Mouse (Mus musculus) limb, embryonic 11.5 days (tissue): Measurements from ENCODE around the gene Psg19. TPM values are rescaled to one million over a fixed set of nuclear protein-coding genes. Genes with fewer than 3 reads are reported as not detected.

ENCODE experiments used
- ATAC-seq: fragments of 200-750 bp; cut with Nextera tagmentation; 2 replicates; pipeline ENCODE4 v1.8.0; 2017; ENCODE audit warnings: low read depth; ENCODE audit not compliant: insufficient number of reproducible peaks, low FRiP score, low TSS enrichment
- DNase-seq: peaks from one replicate; pipeline ENCODE4 v3.0.0-alpha.2; 2015; ENCODE audit warnings: low spot score
- H3K27ac ChIP-seq: fragments of 300-500 bp; sonication (generic); replicated peaks from 2 replicates; pipeline ENCODE4 v1.5.1; 2014; ENCODE audit warnings: low read depth, mild to moderate bottlenecking, low read length
- H3K27me3 ChIP-seq: fragments of 300-500 bp; sonication (generic); 2 replicates; pipeline ENCODE4 v1.6.1; 2014; ENCODE audit warnings: mild to moderate bottlenecking, low read length, mixed read lengths; ENCODE audit not compliant: control insufficient read depth, insufficient read depth
- H3K36me3 ChIP-seq: fragments of 300-500 bp; sonication (generic); 2 replicates; pipeline ENCODE4 v1.6.1; 2014; ENCODE audit warnings: mild to moderate bottlenecking, low read length, moderate library complexity, mixed read lengths; ENCODE audit not compliant: control insufficient read depth, insufficient read depth
- H3K4me1 ChIP-seq: fragments of 300-500 bp; sonication (generic); 2 replicates; pipeline ENCODE4 v1.6.1; 2014; ENCODE audit warnings: low read length, mixed read lengths; ENCODE audit not compliant: control insufficient read depth, insufficient read depth
- H3K4me2 ChIP-seq: fragments of 300-500 bp; sonication (generic); 2 replicates; pipeline ENCODE4 v1.6.1; 2014; ENCODE audit warnings: low read depth, mild to moderate bottlenecking, moderate library complexity; ENCODE audit not compliant: severe bottlenecking
- H3K4me3 ChIP-seq: fragments of 300-500 bp; sonication (generic); 2 replicates; pipeline ENCODE4 v1.5.1; 2014; ENCODE audit warnings: low read depth, low read length
- H3K9ac ChIP-seq: fragments of 300-500 bp; sonication (generic); 2 replicates; pipeline ENCODE4 v1.6.1; 2014; ENCODE audit warnings: mild to moderate bottlenecking, low read length
- H3K9me3 ChIP-seq: fragments of 300-500 bp; sonication (generic); 2 replicates; pipeline ENCODE4 v1.6.1; 2016; ENCODE audit warnings: low read length; ENCODE audit not compliant: control insufficient read depth
- WGBS: fragments of 180-500 bp; shearing (Covaris S2); extraction: QIAGEN DNeasy Blood & Tissue Kit; methylation state at CpG from one replicate; pipeline ENCODE4 v1.1.7; 2014; 5-methylcytosine and 5-hydroxymethylcytosine counted together
- polyA plus RNA-seq: library from polyadenylated mRNA; unstranded; fragments of >200 nt; fragmentation: Nextera tagmentation; extraction: Ambion mirVana; gene quantifications from 2 replicates; pipeline ENCODE4 v1.2.1, GENCODE M21; 2014

Gene Psg19
- not detected in 2 replicates for polyA plus RNA-seq

GRCm38 (mm10) chr7:18798420-18798819 lies at the start of gene Psg19:
Psg19 (minus strand) TSS chr7:18798520.
- Histone ChIP-seq H3K9me3 (no peaks in the 10 kb centered on the region), H3K36me3 (no peaks in the 10 kb centered on the region), H3K9ac (no peak within 1 kb of the TSS), H3K4me2 (no peak within 1 kb of the TSS), H3K4me1 (no peaks in the 10 kb centered on the region), H3K27me3 (no peaks in the 10 kb centered on the region), H3K27ac (no peak within 1 kb of the TSS), H3K4me3 (no peak within 1 kb of the TSS)
- no peak for ATAC-seq
- DNase-seq, result peak; percentile 10
- WGBS, result 83% methylated on average over 1 of the region's 1 CpGs

- Histone ChIP-seq H3K4me2 (no peak overlapping the region), H3K27ac (no peak overlapping the region), H3K9ac (no peak overlapping the region), H3K36me3 (no peaks in the 10 kb centered on the region), H3K4me1 (no peaks in the 10 kb centered on the region), H3K9me3 (no peaks in the 10 kb centered on the region), H3K27me3 (no peaks in the 10 kb centered on the region), H3K4me3 (no peak overlapping the region)
- no peak for ATAC-seq
- 39% methylated on average over 5 of the region's 5 CpGs for WGBS
- DNase-seq, result no peak
These were observed 46.5 kb upstream of the Psg19 start for GRCm38 (mm10) chr7:18844811-18845210.

- 82% methylated on average over 1 of the region's 1 CpGs for WGBS
- Histone ChIP-seq H3K4me3 (no peak overlapping the region), H3K9me3 (no peaks in the 10 kb centered on the region), H3K27ac (no peak overlapping the region), H3K9ac (no peak overlapping the region), H3K27me3 (no peaks in the 10 kb centered on the region), H3K4me1 (no peaks in the 10 kb centered on the region), H3K36me3 (no peaks in the 10 kb centered on the region), H3K4me2 (no peak overlapping the region)
- no peak for ATAC-seq
- no peak for DNase-seq
These were observed 42.9 kb upstream of the Psg19 start for GRCm38 (mm10) chr7:18841174-18841567.

- Histone ChIP-seq H3K4me1 (no peaks in the 10 kb centered on the region), H3K27ac (no peak overlapping the region), H3K27me3 (no peaks in the 10 kb centered on the region), H3K4me3 (peak overlapping the region; percentile 23), H3K36me3 (no peaks in the 10 kb centered on the region), H3K4me2 (peak overlapping the region; percentile 41), H3K9me3 (no peaks in the 10 kb centered on the region), H3K9ac (peak overlapping the region; percentile 34; the same call in 1 of the 2 replicates)
- peak; percentile 55 for DNase-seq
- ATAC-seq, result peak; percentile 75; the same call in 1 of the 2 replicates
- WGBS, result 6% methylated on average over 15 of the region's 17 CpGs
These were observed 42.3 kb upstream of the Psg19 start for GRCm38 (mm10) chr7:18840386-18841173.

GRCm38 (mm10) chr7:18839865-18840264 lies 41.5 kb upstream of the Psg19 start, which contains the start of gene Mill2:
Mill2 (plus strand) TSS chr7:18839966.
- H3K4me1 ChIP-seq, result no peaks in the 10 kb centered on the region
- no peaks in the 10 kb centered on the region for H3K36me3 ChIP-seq
- DNase-seq (no peak), ATAC-seq (no peak)
- peak within 1 kb of the TSS; percentile 41 for H3K4me2 ChIP-seq
- 21% methylated on average over 3 of the region's 3 CpGs for WGBS
- peak within 1 kb of the TSS; percentile 23 for H3K4me3 ChIP-seq
- H3K27me3 ChIP-seq, result no peaks in the 10 kb centered on the region
- H3K27ac ChIP-seq, result no peak within 1 kb of the TSS
- peak within 1 kb of the TSS; percentile 34; the same call in 1 of the 2 replicates for H3K9ac ChIP-seq
- H3K9me3 ChIP-seq, result no peaks in the 10 kb centered on the region

- Histone ChIP-seq H3K4me3 (no peak overlapping the region), H3K27me3 (no peaks in the 10 kb centered on the region), H3K4me1 (no peaks in the 10 kb centered on the region), H3K9me3 (no peaks in the 10 kb centered on the region), H3K36me3 (no peaks in the 10 kb centered on the region), H3K9ac (no peak overlapping the region), H3K27ac (no peak overlapping the region), H3K4me2 (no peak overlapping the region)
- WGBS, result 42% methylated on average over 13 of the region's 13 CpGs
- no peak for ATAC-seq
- DNase-seq, result no peak
These were observed 34.0 kb upstream of the Psg19 start for GRCm38 (mm10) chr7:18832298-18832697.

GRCm38 (mm10) chr7:18829545-18829944 lies 31.2 kb upstream of the Psg19 start:
- no peaks in the 10 kb centered on the region for H3K9me3 ChIP-seq
- no peak overlapping the region for H3K9ac ChIP-seq
- DNase-seq (no peak), ATAC-seq (no peak)
- 90% methylated on average over 7 of the region's 7 CpGs for WGBS
- no peaks in the 10 kb centered on the region for H3K27me3 ChIP-seq
- no peak overlapping the region for H3K27ac ChIP-seq
- H3K4me2 ChIP-seq, result no peak overlapping the region
- no peaks in the 10 kb centered on the region for H3K4me1 ChIP-seq
- H3K36me3 ChIP-seq, result no peaks in the 10 kb centered on the region
- H3K4me3 ChIP-seq, result no peak overlapping the region

GRCm38 (mm10) chr7:18828592-18828991 lies 30.3 kb upstream of the Psg19 start:
- no peaks in the 10 kb centered on the region for H3K36me3 ChIP-seq
- no peaks in the 10 kb centered on the region for H3K27me3 ChIP-seq
- no peaks in the 10 kb centered on the region for H3K9me3 ChIP-seq
- DNase-seq, result no peak
- WGBS, result 68% methylated on average over 9 of the region's 9 CpGs
- ATAC-seq, result no peak
- H3K4me1 ChIP-seq, result no peaks in the 10 kb centered on the region
- H3K9ac ChIP-seq, result no peak overlapping the region
- H3K4me3 ChIP-seq, result no peak overlapping the region
- no peak overlapping the region for H3K4me2 ChIP-seq
- no peak overlapping the region for H3K27ac ChIP-seq
